Mouse (Mus musculus) neural tube, embryonic 12.5 days (tissue): ENCODE results near the gene Spata25. TPM values are rescaled to one million over a fixed set of nuclear protein-coding genes. Genes with fewer than 3 reads are reported as not detected.

Experiments used
- ATAC-seq: fragments of 200-750 bp; cut with Nextera tagmentation; 2 replicates; pipeline ENCODE4 v1.8.0; 2017; ENCODE audit warnings: low read depth, mild to moderate bottlenecking, moderate TSS enrichment, moderate library complexity; ENCODE audit not compliant: low FRiP score
- H3K27ac ChIP-seq: fragments of 300-500 bp; sonication (generic); 2 replicates; pipeline ENCODE4 v1.5.1; 2016
- H3K27me3 ChIP-seq: fragments of 300-500 bp; sonication (generic); replicated peaks from 2 replicates; pipeline ENCODE4 v1.6.1; 2016; ENCODE audit warnings: mild to moderate bottlenecking
- H3K36me3 ChIP-seq: fragments of 300-500 bp; sonication (generic); 2 replicates; pipeline ENCODE4 v1.6.1; 2016; ENCODE audit warnings: mild to moderate bottlenecking
- H3K4me1 ChIP-seq: fragments of 300-500 bp; sonication (generic); 2 replicates; pipeline ENCODE4 v1.6.1; 2016
- H3K4me2 ChIP-seq: fragments of 300-500 bp; sonication (generic); replicated peaks from 2 replicates; pipeline ENCODE4 v1.6.1; 2016; ENCODE audit warnings: mild to moderate bottlenecking
- H3K4me3 ChIP-seq: fragments of 300-500 bp; sonication (generic); 2 replicates; pipeline ENCODE4 v1.5.1; 2016
- H3K9ac ChIP-seq: fragments of 300-500 bp; sonication (generic); 2 replicates; pipeline ENCODE4 v1.6.1; 2016; ENCODE audit warnings: mild to moderate bottlenecking
- H3K9me3 ChIP-seq: fragments of 300-500 bp; sonication (generic); 2 replicates; pipeline ENCODE4 v1.6.1; 2016; ENCODE audit warnings: mild to moderate bottlenecking
- WGBS: fragments of 180-500 bp; shearing (Covaris S2); methylation state at CpG from one replicate; pipeline ENCODE4 v1.1.7; 2016; 5-methylcytosine and 5-hydroxymethylcytosine counted together
- polyA plus RNA-seq: library from polyadenylated mRNA; unstranded; fragments of >200 nt; fragmentation: Nextera tagmentation; extraction: Ambion mirVana; gene quantifications from 2 replicates; pipeline ENCODE4 v1.2.1, GENCODE M21; 2016

Spata25 gene
- polyA plus RNA-seq, 1 experiment from 2014 or later = not detected

DNA sequence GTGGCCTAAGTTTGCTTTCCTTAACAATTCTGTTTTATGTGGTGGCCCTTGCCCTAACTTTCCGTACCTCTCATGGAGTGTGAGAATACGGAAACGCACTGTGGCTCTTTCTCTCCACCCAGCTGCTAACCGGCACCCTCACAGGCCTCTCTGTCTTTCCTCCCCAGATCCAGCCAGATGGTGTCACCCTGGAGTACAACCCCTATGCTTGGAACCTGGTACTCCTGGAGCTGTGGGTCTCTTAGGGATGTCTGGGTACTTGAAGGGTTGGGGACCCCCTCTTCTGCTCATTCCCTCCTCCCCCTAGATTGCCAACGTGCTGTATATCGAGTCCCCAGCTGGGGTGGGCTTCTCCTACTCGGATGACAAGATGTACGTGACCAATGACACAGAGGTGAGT, 6.2 kb upstream of the Spata25 start:
- peak overlapping the region; percentile 61 for H3K4me3 ChIP-seq
- H3K4me2 ChIP-seq = peak overlapping the region; percentile 92
- WGBS = 49% methylated on average over 8 of the region's 8 CpGs
- peaks cover 32% of the 10 kb centered on the region for H3K36me3 ChIP-seq
- peaks cover 22% of the 10 kb centered on the region for H3K4me1 ChIP-seq
- no peaks in the 10 kb centered on the region for H3K27me3 ChIP-seq
- H3K9me3 ChIP-seq = no peaks in the 10 kb centered on the region
- ATAC-seq = no peak
- peak overlapping the region; percentile 70 for H3K9ac ChIP-seq
- no peak overlapping the region for H3K27ac ChIP-seq

DNA sequence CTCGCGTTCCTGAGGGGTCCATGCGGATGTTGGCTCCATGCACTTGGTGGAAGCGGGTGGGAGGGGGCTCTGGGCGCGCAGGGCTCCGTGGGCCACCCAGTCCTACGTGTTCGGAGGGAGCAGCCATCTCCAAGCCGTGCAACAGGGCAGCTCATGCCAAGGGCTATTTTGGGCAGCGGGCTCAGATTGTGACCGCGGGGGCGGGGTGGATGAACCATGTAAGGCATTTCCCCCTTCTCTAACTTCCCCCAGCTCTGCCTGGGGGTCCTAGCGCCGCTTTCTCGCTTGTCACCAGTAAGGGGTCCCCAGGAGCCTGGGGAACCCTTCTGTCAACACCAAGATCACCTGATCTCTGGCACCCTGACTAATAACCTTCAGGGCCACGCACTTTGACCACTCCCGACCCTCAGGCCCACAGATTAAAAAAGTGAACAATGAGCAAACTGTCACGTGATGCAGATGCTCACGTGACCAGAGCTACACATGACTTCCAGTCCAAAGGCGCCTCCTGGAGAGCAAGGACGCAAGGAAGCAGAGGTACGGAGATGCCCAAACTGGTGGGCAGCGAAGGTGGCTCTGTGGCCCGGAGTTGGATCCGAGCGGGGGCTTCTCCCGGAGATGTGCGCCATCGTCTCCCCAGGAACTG, 5.1 kb upstream of the Spata25 start, which contains the start of gene Neurl2:
Neurl2 (minus strand) TSS at position 143 of the 646 bp plus-strand sequence.
- peak within 1 kb of the TSS; percentile 55; the same call in 1 of the 2 replicates for H3K27ac ChIP-seq
- peak within 1 kb of the TSS; percentile 61 for H3K4me3 ChIP-seq
- ATAC-seq = peak; percentile 73
- H3K4me1 ChIP-seq = peaks cover 22% of the 10 kb centered on the region
- H3K9ac ChIP-seq = peak within 1 kb of the TSS; percentile 70
- peaks cover 25% of the 10 kb centered on the region for H3K36me3 ChIP-seq
- peak within 1 kb of the TSS; percentile 92 for H3K4me2 ChIP-seq
- H3K9me3 ChIP-seq = no peaks in the 10 kb centered on the region; the same call in 1 of the 2 replicates
- H3K27me3 ChIP-seq = no peaks in the 10 kb centered on the region
- WGBS = under 1% methylated on average over 31 of the region's 31 CpGs

DNA sequence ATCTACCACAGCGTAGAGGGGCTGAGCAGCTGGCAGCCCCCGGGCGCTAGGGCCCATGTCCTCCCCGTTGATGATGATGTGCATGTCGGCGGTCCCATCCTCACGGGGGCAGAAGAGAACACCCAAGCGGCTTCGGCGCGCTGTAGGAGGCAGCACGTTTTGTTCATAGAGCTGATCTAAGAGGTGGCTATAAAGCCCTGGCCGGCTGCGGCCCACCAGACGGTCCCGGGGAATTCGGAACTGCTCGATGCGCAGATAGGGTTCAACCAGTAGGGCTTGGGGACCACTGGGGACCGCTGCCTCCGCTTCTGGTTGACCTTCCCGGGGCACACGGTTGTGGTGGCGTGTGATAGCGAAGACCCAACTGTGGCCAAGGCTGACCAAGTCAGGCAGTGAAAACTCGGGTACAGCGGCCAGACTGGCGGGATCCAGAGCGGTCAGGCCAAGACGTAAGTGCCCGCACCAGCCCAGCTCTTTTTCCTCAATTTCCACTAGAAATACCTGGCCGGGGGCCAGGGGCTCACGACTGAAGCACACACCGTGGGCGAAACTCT, 4.5 kb upstream of the Spata25 start, which contains the start of gene Ctsa:
Ctsa (plus strand) TSS at position 126 of the 554 bp plus-strand sequence.
- H3K9ac ChIP-seq = peak within 1 kb of the TSS; percentile 70
- peak within 1 kb of the TSS; percentile 92 for H3K4me2 ChIP-seq
- H3K9me3 ChIP-seq = no peaks in the 10 kb centered on the region; the same call in 1 of the 2 replicates
- peaks cover 22% of the 10 kb centered on the region for H3K4me1 ChIP-seq
- peaks cover 25% of the 10 kb centered on the region for H3K36me3 ChIP-seq
- H3K4me3 ChIP-seq = peak within 1 kb of the TSS; percentile 61
- WGBS = 1% methylated on average over 35 of the region's 35 CpGs
- peak within 1 kb of the TSS; percentile 55; the same call in 1 of the 2 replicates for H3K27ac ChIP-seq
- ATAC-seq = peak; percentile 57
- H3K27me3 ChIP-seq = no peaks in the 10 kb centered on the region

DNA sequence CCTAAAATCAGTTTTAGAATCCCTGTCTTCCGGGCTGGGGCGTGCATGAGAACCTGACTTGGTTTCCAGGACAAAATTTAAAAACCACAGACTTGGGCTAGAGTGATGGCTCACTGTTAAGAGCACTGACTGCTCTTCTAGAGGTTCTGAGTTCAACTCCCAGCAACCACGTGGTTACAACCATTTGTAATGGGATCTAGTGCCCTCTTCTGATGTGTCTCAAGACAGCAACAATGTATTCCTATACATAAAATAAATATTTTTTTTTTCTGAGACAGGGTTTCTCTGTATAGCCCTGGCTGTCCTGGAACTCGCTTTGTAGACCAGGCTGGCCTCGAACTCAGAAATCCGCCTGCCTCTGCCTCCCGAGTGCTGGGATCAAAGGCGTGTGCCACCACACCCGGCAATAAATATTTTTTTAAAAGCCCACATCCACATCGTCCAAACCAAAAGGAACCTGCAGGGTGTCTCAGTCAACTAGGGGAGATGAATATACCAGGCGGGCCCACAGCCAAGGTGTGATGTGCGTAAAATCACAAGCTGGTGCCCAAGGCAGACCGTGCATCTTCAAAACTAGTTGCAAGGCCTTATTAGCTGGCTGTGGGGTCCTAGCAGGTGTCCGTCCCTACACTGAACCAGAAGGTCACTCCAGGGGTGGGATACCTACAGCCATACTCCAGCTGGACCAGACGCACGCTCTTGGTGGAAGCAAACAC, 3.9 kb upstream of the Spata25 start:
- no peak; the same call in 1 of the 2 replicates for ATAC-seq
- H3K9me3 ChIP-seq = no peaks in the 10 kb centered on the region; the same call in 1 of the 2 replicates
- peaks cover 28% of the 10 kb centered on the region for H3K36me3 ChIP-seq
- peak overlapping the region; percentile 92 for H3K4me2 ChIP-seq
- peak overlapping the region; percentile 64 for H3K9ac ChIP-seq
- H3K4me1 ChIP-seq = peaks cover 22% of the 10 kb centered on the region
- H3K27ac ChIP-seq = no peak overlapping the region; the same call in 1 of the 2 replicates
- H3K27me3 ChIP-seq = no peaks in the 10 kb centered on the region
- 63% methylated on average over 16 of the region's 16 CpGs for WGBS
- peak overlapping the region; percentile 61; the same call in 1 of the 2 replicates for H3K4me3 ChIP-seq

DNA sequence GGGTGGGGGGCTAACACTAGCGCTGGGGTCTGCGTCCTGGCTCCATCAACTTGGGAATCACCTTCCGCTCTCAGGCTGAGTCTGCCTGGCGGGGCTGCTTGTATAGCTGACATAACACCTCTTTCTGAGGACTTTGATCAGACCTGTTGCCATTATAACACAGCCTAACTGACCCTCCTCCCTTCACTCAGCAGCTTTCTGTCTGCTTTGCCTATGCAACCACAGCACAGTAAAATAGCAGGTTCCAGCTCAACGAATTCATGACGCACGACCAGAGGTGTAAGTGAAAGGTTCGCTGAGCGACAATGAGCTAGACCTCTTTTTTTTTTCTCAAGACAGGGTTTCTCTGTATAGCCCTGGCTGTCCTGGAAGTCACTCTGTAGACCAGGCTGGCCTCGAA, 2.7 kb upstream of the Spata25 start:
- no peaks in the 10 kb centered on the region; the same call in 1 of the 2 replicates for H3K9me3 ChIP-seq
- 88% methylated on average over 10 of the region's 10 CpGs for WGBS
- ATAC-seq = no peak

GRCm38 (mm10) chr2:164829090-164829489, 753 bp upstream of the Spata25 start:
- no peaks in the 10 kb centered on the region; the same call in 1 of the 2 replicates for H3K9me3 ChIP-seq
- no peak overlapping the region for H3K27ac ChIP-seq
- peaks cover 10% of the 10 kb centered on the region for H3K4me1 ChIP-seq
- H3K4me2 ChIP-seq = no peak overlapping the region
- H3K9ac ChIP-seq = no peak overlapping the region
- no peaks in the 10 kb centered on the region for H3K27me3 ChIP-seq
- H3K4me3 ChIP-seq = no peak overlapping the region
- 98% methylated on average over 1 of the region's 1 CpGs for WGBS
- H3K36me3 ChIP-seq = peaks cover 43% of the 10 kb centered on the region
- no peak for ATAC-seq

More for the DNA sequence above, 2.7 kb upstream of the Spata25 start:
- H3K36me3 ChIP-seq = peaks cover 32% of the 10 kb centered on the region
- H3K4me3 ChIP-seq = no peak overlapping the region
- H3K27ac ChIP-seq = no peak overlapping the region
- H3K9ac ChIP-seq = no peak overlapping the region
- H3K4me1 ChIP-seq = peaks cover 22% of the 10 kb centered on the region
- no peak overlapping the region for H3K4me2 ChIP-seq
- no peaks in the 10 kb centered on the region for H3K27me3 ChIP-seq

GRCm38 (mm10) chr2:164827146-164827850, 1.0 kb downstream of the Spata25 start:
- Histone ChIP-seq H3K9me3 (no peaks in the 10 kb centered on the region; the same call in 1 of the 2 replicates), H3K4me2 (no peak overlapping the region), H3K4me1 (peaks cover 3% of the 10 kb centered on the region; the same call in 1 of the 2 replicates), H3K27me3 (no peaks in the 10 kb centered on the region), H3K4me3 (no peak overlapping the region), H3K9ac (no peak overlapping the region), H3K27ac (no peak overlapping the region), H3K36me3 (peaks cover 43% of the 10 kb centered on the region)
- no peak for ATAC-seq
- WGBS = 92% methylated on average over 16 of the region's 16 CpGs

DNA sequence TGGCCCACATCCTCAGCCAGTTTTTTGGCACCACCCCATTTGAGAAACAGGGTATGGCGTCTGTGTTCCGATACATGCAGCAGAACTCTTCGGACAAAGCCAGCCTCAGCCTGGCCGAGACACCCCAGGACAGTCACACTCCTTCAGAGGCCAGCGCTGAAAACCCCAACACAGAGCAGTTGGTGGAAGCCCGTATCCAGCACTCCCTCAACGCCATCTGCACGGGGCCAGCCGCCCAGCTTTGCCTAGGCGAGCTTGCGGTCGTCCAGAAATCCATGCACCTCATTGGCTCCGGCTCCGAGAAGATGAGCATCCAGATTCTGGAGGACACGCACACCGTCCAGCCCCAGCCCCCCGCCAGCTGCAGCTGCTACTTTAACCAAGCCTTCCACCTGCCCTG, 2.8 kb downstream of the Spata25 start:
- peaks cover 5% of the 10 kb centered on the region; the same call in 1 of the 2 replicates for H3K4me1 ChIP-seq
- no peak overlapping the region for H3K4me2 ChIP-seq
- no peak overlapping the region for H3K9ac ChIP-seq
- peaks cover 54% of the 10 kb centered on the region for H3K36me3 ChIP-seq
- no peaks in the 10 kb centered on the region; the same call in 1 of the 2 replicates for H3K9me3 ChIP-seq
- H3K4me3 ChIP-seq = no peak overlapping the region
- no peak for ATAC-seq
- 95% methylated on average over 17 of the region's 17 CpGs for WGBS
- H3K27ac ChIP-seq = no peak overlapping the region
- no peaks in the 10 kb centered on the region for H3K27me3 ChIP-seq

- WGBS = 91% methylated on average over 4 of the region's 4 CpGs
- Histone ChIP-seq H3K27me3 (no peaks in the 10 kb centered on the region), H3K9me3 (no peaks in the 10 kb centered on the region; the same call in 1 of the 2 replicates), H3K27ac (no peak overlapping the region), H3K4me3 (no peak overlapping the region), H3K4me1 (peaks cover 5% of the 10 kb centered on the region; the same call in 1 of the 2 replicates), H3K4me2 (peak overlapping the region; percentile 67), H3K36me3 (peaks cover 62% of the 10 kb centered on the region), H3K9ac (no peak overlapping the region)
- no peak for ATAC-seq
Observed at GRCm38 (mm10) chr2:164823969-164824368, 4.4 kb downstream of the Spata25 start.

DNA sequence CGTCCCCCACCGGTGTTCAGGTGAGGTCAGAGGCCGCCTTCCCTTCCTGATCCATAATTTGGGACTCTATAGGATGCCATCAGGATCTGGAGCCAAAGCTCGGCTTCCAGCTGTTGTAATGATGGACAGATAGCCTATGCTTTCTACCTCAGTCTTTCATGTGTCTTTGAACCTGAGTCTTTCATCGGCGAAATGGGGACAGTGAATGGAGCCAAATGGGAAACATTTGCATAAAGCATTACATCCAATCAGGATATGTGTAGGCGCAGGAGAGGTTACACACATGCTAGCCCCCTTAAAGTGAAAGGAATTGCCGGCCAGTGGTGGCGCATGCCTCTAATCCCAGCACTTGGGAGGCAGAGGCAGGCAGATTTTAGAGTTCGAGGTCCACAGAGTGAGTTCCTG, 5.2 kb downstream of the Spata25 start:
- Histone ChIP-seq H3K27me3 (no peaks in the 10 kb centered on the region), H3K27ac (peak overlapping the region; percentile 68), H3K9me3 (no peaks in the 10 kb centered on the region), H3K4me1 (peaks cover 5% of the 10 kb centered on the region; the same call in 1 of the 2 replicates), H3K9ac (peak overlapping the region; percentile 68), H3K4me3 (peak overlapping the region; percentile 69), H3K4me2 (peak overlapping the region; percentile 67), H3K36me3 (peaks cover 56% of the 10 kb centered on the region)
- ATAC-seq = peak; percentile 80
- WGBS = 4% methylated on average over 10 of the region's 10 CpGs

- H3K36me3 ChIP-seq = peaks cover 51% of the 10 kb centered on the region
- H3K4me3 ChIP-seq = peak within 1 kb of the TSS; percentile 69
- no peaks in the 10 kb centered on the region for H3K27me3 ChIP-seq
- peaks cover 5% of the 10 kb centered on the region; the same call in 1 of the 2 replicates for H3K4me1 ChIP-seq
- ATAC-seq = peak; percentile 99
- peak within 1 kb of the TSS; percentile 68 for H3K27ac ChIP-seq
- no peaks in the 10 kb centered on the region for H3K9me3 ChIP-seq
- peak within 1 kb of the TSS; percentile 67 for H3K4me2 ChIP-seq
- H3K9ac ChIP-seq = peak within 1 kb of the TSS; percentile 68
- 2% methylated on average over 32 of the region's 32 CpGs for WGBS
Observed at GRCm38 (mm10) chr2:164822636-164823165, 5.6 kb downstream of the Spata25 start, which contains the start of gene Zswim1. TSS of gene Zswim1 (plus strand) at chr2:164822686.
